Mouse (Mus musculus) liver, postnatal 0 days (tissue): Measurements from ENCODE around the gene Tbc1d16. TPM values are rescaled to one million over a fixed set of nuclear protein-coding genes. Genes with fewer than 3 reads are reported as not detected.

ENCODE experiments used
- ATAC-seq: fragments of 200-750 bp; cut with Nextera tagmentation; 2 replicates; pipeline ENCODE4 v1.8.0; 2017; ENCODE audit warnings: mild to moderate bottlenecking, moderate library complexity
- DNase-seq: peaks from one replicate; pipeline ENCODE4 v3.0.0-alpha.2; 2016
- H3K27ac ChIP-seq: fragments of 300-500 bp; sonication (generic); 2 replicates; pipeline ENCODE4 v1.5.1; 2014; ENCODE audit warnings: antibody characterized with exemption, moderate library complexity, mild to moderate bottlenecking, low read depth
- H3K27me3 ChIP-seq: fragments of 300-500 bp; sonication (generic); 2 replicates; pipeline ENCODE4 v1.6.1; 2014; ENCODE audit warnings: low read length, control low read depth, mixed read lengths; ENCODE audit not compliant: insufficient read depth
- H3K36me3 ChIP-seq: fragments of 300-500 bp; sonication (generic); replicated peaks from 2 replicates; pipeline ENCODE4 v1.6.1; 2014; ENCODE audit warnings: mild to moderate bottlenecking, control low read depth, low read length, moderate library complexity, mixed read lengths; ENCODE audit not compliant: insufficient read depth
- H3K4me1 ChIP-seq: fragments of 300-500 bp; sonication (generic); 2 replicates; pipeline ENCODE4 v1.6.1; 2014; ENCODE audit warnings: antibody characterized with exemption, mild to moderate bottlenecking, control low read depth; ENCODE audit not compliant: insufficient read depth
- H3K4me2 ChIP-seq: fragments of 300-500 bp; sonication (generic); 2 replicates; pipeline ENCODE4 v1.6.1; 2014; ENCODE audit warnings: low read depth, mild to moderate bottlenecking, low read length, moderate library complexity, mixed read lengths
- H3K4me3 ChIP-seq: fragments of 300-500 bp; sonication (generic); 2 replicates; pipeline ENCODE4 v1.5.1; 2014; ENCODE audit warnings: low read depth, low read length
- H3K9ac ChIP-seq: fragments of 300-500 bp; sonication (generic); replicated peaks from 2 replicates; pipeline ENCODE4 v1.6.1; 2014; ENCODE audit warnings: mild to moderate bottlenecking, moderate library complexity
- H3K9me3 ChIP-seq: fragments of 300-500 bp; sonication (generic); 2 replicates; pipeline ENCODE4 v1.6.1; 2016; ENCODE audit warnings: mild to moderate bottlenecking, control low read depth, low read length, mixed read lengths
- CTCF ChIP-seq: sonication (generic); IDR thresholded peaks from 2 replicates; pipeline ENCODE4 v1.5.1; 2016; ENCODE audit warnings: antibody characterized with exemption, low read depth
- EP300 ChIP-seq: IDR thresholded peaks from 2 replicates; pipeline ENCODE4 v1.6.1; 2016; ENCODE audit warnings: antibody characterized with exemption, low read depth, mild to moderate bottlenecking
- WGBS: fragments of 180-500 bp; shearing (Covaris S2); extraction: QIAGEN DNeasy Blood & Tissue Kit; methylation state at CpG from one replicate; pipeline ENCODE4 v1.1.7; 2014; ENCODE audit not compliant: insufficient replicate concordance; 5-methylcytosine and 5-hydroxymethylcytosine counted together
- polyA plus RNA-seq: library from polyadenylated mRNA; unstranded; fragments of >200 nt; fragmentation: Nextera tagmentation; extraction: Ambion mirVana; gene quantifications from 2 replicates; pipeline ENCODE4 v1.2.1, GENCODE M21; 2015

Gene Tbc1d16
- polyA plus RNA-seq, 1 experiment from 2014 or later = 1.5 TPM

- Histone ChIP-seq H3K27ac (peak overlapping the region; percentile 85), H3K4me1 (peaks cover 50% of the 10 kb centered on the region), H3K4me2 (no peak overlapping the region; the same call in 1 of the 2 replicates), H3K9ac (no peak overlapping the region), H3K36me3 (no peaks in the 10 kb centered on the region), H3K4me3 (no peak overlapping the region), H3K9me3 (no peaks in the 10 kb centered on the region), H3K27me3 (no peaks in the 10 kb centered on the region)
- 46% methylated on average over 12 of the region's 12 CpGs for WGBS
- no peak for DNase-seq
- ATAC-seq = no peak
- no peak for TF ChIP-seq EP300
- no peak for TF ChIP-seq CTCF
Observed at GRCm38 (mm10) chr11:119127147-119127546, 101.2 kb downstream of the Tbc1d16 start.

DNA sequence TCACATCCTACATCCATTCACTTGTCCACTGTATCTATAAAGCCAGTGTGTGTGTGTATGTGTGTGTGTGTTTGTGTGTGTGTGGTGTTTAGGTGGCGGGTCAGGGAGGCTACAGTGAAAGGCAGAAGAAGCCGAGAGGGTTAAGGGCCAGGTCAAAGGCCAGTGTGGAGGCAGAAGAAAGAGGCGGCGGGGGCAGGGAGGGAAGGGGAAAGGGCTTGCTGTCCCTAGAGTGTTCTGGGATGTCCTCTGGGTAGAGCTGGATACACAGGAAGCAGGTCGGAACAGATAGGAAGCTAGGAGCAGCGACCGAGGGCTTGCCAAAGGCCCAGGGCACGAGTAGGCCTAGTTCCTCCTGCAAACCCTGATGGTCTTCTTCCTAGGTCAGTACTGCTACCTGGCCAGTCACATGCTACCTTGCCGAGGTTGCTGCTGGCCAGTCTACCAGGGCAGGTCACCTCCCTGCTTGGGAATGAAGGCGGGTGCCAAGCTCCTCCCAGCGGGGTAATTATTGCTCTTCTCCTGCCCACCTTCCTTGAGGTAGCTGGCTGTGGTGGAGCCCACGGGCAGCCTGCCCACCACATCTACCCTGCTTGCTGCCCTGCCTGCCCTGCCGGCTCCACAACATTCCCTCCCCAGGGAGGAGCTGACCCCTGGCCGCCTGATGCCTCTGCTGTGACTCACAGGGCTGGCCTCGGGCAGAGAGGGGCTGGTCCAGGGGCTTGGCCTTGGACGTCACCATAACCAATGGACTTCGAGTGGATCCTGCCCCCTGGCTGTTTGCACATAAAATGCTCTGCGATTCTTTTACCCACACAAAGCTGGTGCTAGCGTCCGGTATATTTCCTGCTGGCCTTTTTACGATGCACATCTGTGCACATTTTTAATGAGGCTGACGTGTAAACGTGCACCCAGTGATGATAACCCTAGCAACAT, 102.1 kb downstream of the Tbc1d16 start:
- Histone ChIP-seq H3K9me3 (no peaks in the 10 kb centered on the region), H3K9ac (0 out of 2 replicates have a peak overlapping the region, but pooled peaks have one; percentile 4), H3K4me3 (no peak overlapping the region), H3K4me1 (peaks cover 53% of the 10 kb centered on the region), H3K27ac (peak overlapping the region; percentile 85), H3K4me2 (peak overlapping the region; percentile 11; the same call in 1 of the 2 replicates), H3K36me3 (no peaks in the 10 kb centered on the region), H3K27me3 (no peaks in the 10 kb centered on the region)
- ATAC-seq = peak; percentile 88
- DNase-seq = peak; percentile 84
- TF ChIP-seq CTCF = peak; percentile 75
- TF ChIP-seq EP300 = no peak
- WGBS = 22% methylated on average over 23 of the region's 23 CpGs

DNA sequence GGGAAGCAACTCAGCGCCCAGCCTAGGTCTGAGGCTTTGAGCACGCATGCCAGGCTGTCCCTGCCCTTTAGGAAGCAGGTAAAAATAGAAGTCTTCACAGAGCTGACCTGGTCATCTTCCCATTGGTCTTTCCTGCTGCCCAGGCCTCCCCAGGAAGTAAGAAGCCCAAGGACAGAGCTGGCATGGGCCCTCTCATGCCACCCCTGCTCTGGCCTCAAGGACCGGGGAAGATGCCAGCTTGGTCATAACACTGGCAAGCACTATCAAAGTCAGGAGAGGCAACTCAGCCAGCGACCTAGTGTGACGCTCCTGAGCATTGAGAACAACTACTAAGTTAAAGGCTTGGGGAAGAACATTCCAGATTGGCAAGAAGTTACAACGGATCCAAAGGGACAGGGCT, 103.8 kb downstream of the Tbc1d16 start:
- no peak overlapping the region for H3K4me3 ChIP-seq
- H3K9ac ChIP-seq = no peak overlapping the region
- WGBS = 71% methylated on average over 6 of the region's 6 CpGs
- H3K4me2 ChIP-seq = no peak overlapping the region
- ATAC-seq (no peak), DNase-seq (no peak)
- peaks cover 50% of the 10 kb centered on the region for H3K4me1 ChIP-seq
- no peaks in the 10 kb centered on the region for H3K36me3 ChIP-seq
- H3K9me3 ChIP-seq = no peaks in the 10 kb centered on the region
- H3K27me3 ChIP-seq = no peaks in the 10 kb centered on the region
- no peak overlapping the region for H3K27ac ChIP-seq
- TF ChIP-seq EP300 (no peak), CTCF (no peak)

DNA sequence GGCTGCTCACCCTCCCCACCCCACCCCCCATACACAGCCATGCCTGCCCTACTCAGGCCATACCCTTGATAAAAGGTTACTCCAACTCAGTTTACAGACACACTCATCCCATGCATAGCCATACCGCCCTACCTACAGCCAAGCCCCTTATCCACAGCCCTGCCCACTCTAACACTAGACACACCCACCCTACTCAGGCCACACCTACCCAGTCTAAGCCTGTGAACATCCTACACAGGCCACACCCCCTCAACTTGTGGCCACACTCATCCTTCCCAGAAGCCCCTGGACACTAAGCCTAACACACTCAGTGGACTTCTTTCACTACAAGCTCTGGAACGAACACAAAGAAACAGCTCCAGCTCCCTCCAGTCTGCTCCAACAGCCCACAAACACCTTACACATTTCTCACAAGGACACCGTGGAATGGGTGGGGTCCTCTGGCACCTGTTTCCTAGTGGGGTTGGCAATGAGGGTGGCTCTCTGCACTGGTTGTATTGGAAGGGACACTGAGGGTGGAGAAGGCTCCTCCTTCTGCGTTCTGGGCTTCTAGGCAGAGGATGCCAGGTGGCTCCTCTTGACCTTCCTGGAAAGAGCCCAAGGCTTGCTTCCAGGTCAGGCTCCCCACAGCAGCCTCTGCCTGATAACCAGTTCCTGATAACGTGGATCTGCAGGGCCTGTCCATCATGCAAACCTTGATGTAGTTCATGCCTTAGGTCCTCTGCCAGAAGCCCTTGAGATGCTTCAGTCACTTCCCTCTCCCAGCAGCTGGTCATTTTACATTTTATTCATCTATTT, 104.6 kb downstream of the Tbc1d16 start:
- no peak overlapping the region for H3K4me2 ChIP-seq
- no peak for DNase-seq
- H3K27me3 ChIP-seq = no peaks in the 10 kb centered on the region
- peaks cover 47% of the 10 kb centered on the region for H3K4me1 ChIP-seq
- no peaks in the 10 kb centered on the region for H3K36me3 ChIP-seq
- H3K9me3 ChIP-seq = no peaks in the 10 kb centered on the region
- ATAC-seq = no peak
- no peak overlapping the region for H3K27ac ChIP-seq
- no peak for TF ChIP-seq EP300
- no peak for TF ChIP-seq CTCF
- no peak overlapping the region for H3K9ac ChIP-seq
- H3K4me3 ChIP-seq = no peak overlapping the region
- WGBS = 64% methylated on average over 5 of the region's 5 CpGs

DNA sequence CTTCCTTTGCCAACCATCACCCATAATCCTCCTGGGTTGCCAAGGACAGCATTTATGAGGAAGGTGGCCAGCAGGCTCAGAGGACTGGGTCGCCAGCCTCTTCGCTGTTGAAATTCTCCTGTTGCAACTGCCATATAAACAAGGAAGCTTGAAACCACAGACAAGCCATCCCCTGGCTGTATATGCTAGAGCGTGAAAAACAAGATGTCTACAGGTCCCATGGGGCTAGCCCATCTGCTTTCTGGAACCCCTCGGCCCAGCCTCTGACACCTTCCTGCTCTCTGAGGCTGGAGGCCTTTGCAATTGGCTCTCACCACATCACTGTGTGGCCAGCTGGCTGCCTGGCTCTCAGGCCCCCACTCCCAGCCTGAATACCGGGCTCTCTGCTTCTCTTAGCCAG, 105.9 kb downstream of the Tbc1d16 start:
- Histone ChIP-seq H3K4me2 (no peak overlapping the region), H3K36me3 (no peaks in the 10 kb centered on the region), H3K27ac (peak overlapping the region; percentile 34), H3K4me1 (peaks cover 34% of the 10 kb centered on the region), H3K9ac (no peak overlapping the region), H3K9me3 (no peaks in the 10 kb centered on the region), H3K27me3 (no peaks in the 10 kb centered on the region), H3K4me3 (no peak overlapping the region)
- TF ChIP-seq EP300 (no peak), CTCF (no peak)
- WGBS = 53% methylated on average over 5 of the region's 5 CpGs
- ATAC-seq (0 out of 2 replicates have a peak, but pooled peaks have one; percentile 1), DNase-seq (peak; percentile 49)

DNA sequence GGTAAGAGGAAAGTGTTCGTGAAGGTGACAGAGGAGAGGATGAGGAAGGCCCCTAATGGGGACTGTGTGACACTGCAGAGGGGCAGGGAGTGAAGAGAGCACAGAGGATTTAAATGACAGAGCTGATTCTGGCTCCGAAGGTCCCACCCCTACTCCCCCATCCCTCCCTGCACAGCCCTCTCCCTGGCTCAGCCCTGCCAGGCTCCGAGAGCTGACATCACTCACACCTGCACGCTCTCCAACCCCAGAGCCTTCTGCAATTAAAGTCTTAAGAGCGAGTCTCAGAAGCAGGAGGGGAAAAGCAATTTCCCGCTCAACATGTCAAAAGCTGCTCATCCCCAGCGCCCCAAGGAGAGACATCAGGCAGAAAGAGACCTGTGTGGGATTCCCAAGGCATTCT, 109.4 kb downstream of the Tbc1d16 start:
- ATAC-seq = no peak
- Histone ChIP-seq H3K9me3 (no peaks in the 10 kb centered on the region), H3K4me1 (peaks cover 13% of the 10 kb centered on the region; the same call in 1 of the 2 replicates), H3K27ac (no peak overlapping the region), H3K9ac (no peak overlapping the region), H3K36me3 (no peaks in the 10 kb centered on the region), H3K27me3 (no peaks in the 10 kb centered on the region), H3K4me2 (no peak overlapping the region), H3K4me3 (no peak overlapping the region)
- WGBS = 65% methylated on average over 7 of the region's 7 CpGs
- TF ChIP-seq CTCF = no peak
- TF ChIP-seq EP300 = no peak
- no peak for DNase-seq
